Mouse (Mus musculus): ENCODE data around the gene Hyou1.

- TF ChIP-seq POLR2A (IDR thresholded peaks at IDR 0.05; ENCODE audit: borderline replicate concordance, low read depth, low read length), result no peak
- TF ChIP-seq CTCF (IDR thresholded peaks at IDR 0.05; ENCODE audit: low read depth, low read length), result no peak
These were observed 21.8 kb downstream of the Hyou1 start for GRCm38 (mm10) chr9:44401081-44401480.
